Mouse (Mus musculus) erythroblast, embryonic 14.5 days (primary cell): ENCODE data around the gene Mfsd4a. TPM values are rescaled to one million over a fixed set of nuclear protein-coding genes. Genes with fewer than 3 reads are reported as not detected.

ENCODE experiments used
- H3K27me3 ChIP-seq: 2 replicates; pipeline ENCODE4 v1.6.1; 2012; ENCODE audit warnings: inconsistent platforms; ENCODE audit not compliant: control insufficient read depth
- H3K36me3 ChIP-seq: 2 replicates; pipeline ENCODE4 v1.6.1; 2012; ENCODE audit warnings: mild to moderate bottlenecking, inconsistent platforms; ENCODE audit not compliant: control insufficient read depth
- H3K4me1 ChIP-seq: 2 replicates; pipeline ENCODE4 v1.6.1; 2012; ENCODE audit warnings: inconsistent platforms; ENCODE audit not compliant: control insufficient read depth
- H3K4me3 ChIP-seq: replicated peaks from 2 replicates; pipeline ENCODE3; 2012; ENCODE audit warnings: moderate library complexity, mild to moderate bottlenecking, inconsistent platforms
- H3K9me3 ChIP-seq: 2 replicates; pipeline ENCODE4 v1.6.1; 2012; ENCODE audit warnings: low read length, inconsistent platforms, mixed read lengths; ENCODE audit not compliant: control insufficient read depth
- GATA1 ChIP-seq: IDR thresholded peaks from 2 replicates; pipeline ENCODE4 v1.6.1; 2012; ENCODE audit warnings: low read length, inconsistent platforms, mixed read lengths
- TAL1 ChIP-seq: IDR thresholded peaks from 3 replicates; pipeline ENCODE4 v1.6.1; 2012; ENCODE audit warnings: low read length, inconsistent platforms, mixed read lengths
- polyA plus RNA-seq: library from polyadenylated mRNA; stranded (reverse); fragments of >175 nt; gene quantifications from 2 replicates; pipeline ENCODE4 v1.2.3, GENCODE M21; 2012

Gene Mfsd4a
- polyA plus RNA-seq, 1 experiment: not detected

- Histone ChIP-seq H3K27me3 (no peaks in the 10 kb centered on the region), H3K9me3 (no peaks in the 10 kb centered on the region), H3K36me3 (no peaks in the 10 kb centered on the region), H3K4me1 (peaks cover 6% of the 10 kb centered on the region), H3K4me3 (no peak overlapping the region)
- TF ChIP-seq TAL1 (no peak), GATA1 (no peak)
Measured at GRCm38 (mm10) chr1:132099016-132099415, 31.2 kb upstream of the Mfsd4a start.

DNA sequence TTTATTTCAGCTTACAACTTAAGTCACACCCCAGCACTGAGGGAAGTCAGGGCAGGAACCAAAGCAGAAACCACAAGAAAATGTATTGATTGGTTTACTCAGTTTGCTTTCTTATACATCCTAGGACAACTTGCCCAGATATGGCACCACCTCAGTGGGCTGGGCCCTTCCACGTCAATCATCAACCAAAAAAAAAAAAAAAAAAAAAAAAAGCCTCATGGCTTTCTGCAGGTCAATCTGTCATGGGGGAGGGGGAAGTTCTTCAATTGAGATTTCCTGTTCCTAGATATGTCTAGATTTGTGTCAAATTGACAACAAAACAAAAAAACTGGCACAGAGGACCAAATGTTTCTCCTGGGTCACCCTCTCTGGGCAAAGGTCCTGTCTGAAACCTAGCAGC is 30.2 kb upstream of the Mfsd4a start:
- TF ChIP-seq GATA1 (no peak), TAL1 (no peak)
- Histone ChIP-seq H3K4me1 (peaks cover 6% of the 10 kb centered on the region), H3K36me3 (no peaks in the 10 kb centered on the region), H3K9me3 (no peaks in the 10 kb centered on the region), H3K4me3 (no peak overlapping the region), H3K27me3 (no peaks in the 10 kb centered on the region)

GRCm38 (mm10) chr1:132095356-132096004 is 27.6 kb upstream of the Mfsd4a start:
- Histone ChIP-seq H3K9me3 (no peaks in the 10 kb centered on the region), H3K27me3 (no peaks in the 10 kb centered on the region), H3K4me3 (no peak overlapping the region), H3K36me3 (no peaks in the 10 kb centered on the region), H3K4me1 (peaks cover 6% of the 10 kb centered on the region)
- TF ChIP-seq TAL1: no peak

DNA sequence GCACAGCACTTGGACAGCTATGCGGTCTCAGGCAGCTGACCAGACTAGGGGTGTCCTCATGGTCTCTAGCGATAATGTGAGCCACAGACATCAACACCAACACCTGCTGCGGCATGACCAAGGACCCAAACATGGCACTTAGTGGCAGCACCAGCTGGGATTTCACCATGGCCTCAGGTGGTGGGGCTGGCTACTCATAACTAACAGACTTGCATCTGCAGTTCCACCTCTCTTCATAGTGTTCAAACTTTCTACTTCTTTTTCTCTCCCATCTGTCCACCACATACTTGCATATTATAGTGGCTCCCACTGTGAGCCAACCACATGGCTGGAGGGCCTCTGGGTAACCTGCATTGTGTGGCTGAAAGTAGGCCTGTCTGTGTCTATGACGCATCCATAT is 25.4 kb upstream of the Mfsd4a start:
- H3K4me1 ChIP-seq: peaks cover 6% of the 10 kb centered on the region
- H3K4me3 ChIP-seq: no peak overlapping the region
- no peaks in the 10 kb centered on the region for H3K27me3 ChIP-seq
- TF ChIP-seq TAL1 (no peak), GATA1 (no peak)
- H3K36me3 ChIP-seq: no peaks in the 10 kb centered on the region
- H3K9me3 ChIP-seq: no peaks in the 10 kb centered on the region

DNA sequence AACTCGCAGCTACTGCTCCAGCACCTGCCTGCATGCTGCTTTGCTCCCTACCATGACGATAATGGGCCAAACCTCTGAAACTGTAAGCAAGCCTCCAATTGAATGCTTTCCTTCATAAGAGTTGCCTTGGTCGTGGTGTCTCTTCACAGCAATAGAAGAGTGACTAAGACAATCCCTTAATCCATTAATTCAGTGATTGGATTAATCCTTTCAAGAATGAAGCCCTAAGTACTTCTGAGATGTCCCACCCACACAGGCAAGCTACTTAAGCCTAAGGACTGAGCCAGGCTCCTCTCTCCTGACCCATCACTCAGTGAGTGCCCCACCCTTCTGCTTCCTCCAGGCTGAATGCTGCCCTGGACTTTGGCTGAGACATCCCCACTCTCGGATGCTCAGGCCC is 22.4 kb upstream of the Mfsd4a start:
- H3K36me3 ChIP-seq: no peaks in the 10 kb centered on the region
- H3K4me1 ChIP-seq: peaks cover under 1% of the 10 kb centered on the region
- TF ChIP-seq TAL1 (no peak), GATA1 (no peak)
- H3K27me3 ChIP-seq: no peaks in the 10 kb centered on the region
- no peaks in the 10 kb centered on the region for H3K9me3 ChIP-seq
- H3K4me3 ChIP-seq: no peak overlapping the region

GRCm38 (mm10) chr1:132089767-132090166 is 21.9 kb upstream of the Mfsd4a start:
- H3K36me3 ChIP-seq: no peaks in the 10 kb centered on the region
- H3K4me1 ChIP-seq: no peaks in the 10 kb centered on the region
- no peak for TF ChIP-seq TAL1
- no peak for TF ChIP-seq GATA1
- H3K27me3 ChIP-seq: no peaks in the 10 kb centered on the region
- no peak overlapping the region for H3K4me3 ChIP-seq
- no peaks in the 10 kb centered on the region for H3K9me3 ChIP-seq

DNA sequence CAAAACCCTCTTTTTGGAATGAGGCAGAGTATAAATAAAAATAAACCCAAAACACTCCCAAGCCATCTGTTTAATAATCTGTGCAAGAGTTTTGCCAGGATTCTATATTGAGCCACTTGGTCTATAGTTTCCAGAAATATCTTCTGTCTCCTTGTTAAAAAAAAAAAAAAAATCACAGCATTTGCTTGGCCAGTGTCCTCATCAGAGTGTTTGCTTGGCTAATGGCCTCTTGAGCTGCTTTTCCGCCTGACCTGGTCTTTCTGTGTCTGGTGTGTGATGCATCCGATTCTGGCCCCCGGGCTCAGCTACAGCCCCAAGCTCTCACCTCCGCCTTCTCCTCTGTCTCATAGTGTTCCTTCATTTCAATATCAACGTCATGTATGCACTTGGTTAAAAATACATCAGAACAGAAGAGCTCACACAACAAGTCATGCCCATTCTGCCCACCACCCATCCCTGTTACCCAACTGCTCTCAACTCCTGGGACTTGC is 20.4 kb upstream of the Mfsd4a start:
- Histone ChIP-seq H3K27me3 (no peaks in the 10 kb centered on the region), H3K36me3 (no peaks in the 10 kb centered on the region), H3K9me3 (no peaks in the 10 kb centered on the region), H3K4me3 (no peak overlapping the region), H3K4me1 (no peaks in the 10 kb centered on the region)
- no peak for TF ChIP-seq GATA1
- no peak for TF ChIP-seq TAL1

- Histone ChIP-seq H3K4me3 (no peak overlapping the region), H3K4me1 (no peaks in the 10 kb centered on the region), H3K27me3 (no peaks in the 10 kb centered on the region), H3K9me3 (no peaks in the 10 kb centered on the region), H3K36me3 (no peaks in the 10 kb centered on the region)
- TF ChIP-seq TAL1 (no peak), GATA1 (no peak)
Measured at GRCm38 (mm10) chr1:132085181-132086049, 17.6 kb upstream of the Mfsd4a start.

GRCm38 (mm10) chr1:132078413-132078812 is 10.6 kb upstream of the Mfsd4a start:
- no peaks in the 10 kb centered on the region for H3K9me3 ChIP-seq

More at GRCm38 (mm10) chr1:132078413-132078812, 10.6 kb upstream of the Mfsd4a start:
- no peaks in the 10 kb centered on the region; the same call in 1 of the 2 replicates for H3K27me3 ChIP-seq
- no peaks in the 10 kb centered on the region for H3K4me1 ChIP-seq
- no peak overlapping the region for H3K4me3 ChIP-seq
- TF ChIP-seq GATA1: no peak
- no peak for TF ChIP-seq TAL1
- no peaks in the 10 kb centered on the region for H3K36me3 ChIP-seq
